Mouse (Mus musculus) embryonic facial prominence, embryonic 15.5 days (tissue): Measurements from ENCODE around the gene Qrfp. TPM values are rescaled to one million over a fixed set of nuclear protein-coding genes. Genes with fewer than 3 reads are reported as not detected.

Source experiments
- ATAC-seq: fragments of 200-750 bp; cut with Nextera tagmentation; 2 replicates; pipeline ENCODE4 v1.8.0; 2017; ENCODE audit warnings: low read depth, moderate TSS enrichment; ENCODE audit not compliant: insufficient number of reproducible peaks, low FRiP score, low TSS enrichment
- H3K27ac ChIP-seq: fragments of 300-500 bp; sonication (generic); replicated peaks from 2 replicates; pipeline ENCODE4 v1.5.1; 2015; ENCODE audit warnings: mild to moderate bottlenecking, inconsistent platforms
- H3K27me3 ChIP-seq: fragments of 300-500 bp; sonication (generic); 2 replicates; pipeline ENCODE4 v1.6.1; 2015; ENCODE audit warnings: inconsistent platforms
- H3K36me3 ChIP-seq: fragments of 300-500 bp; sonication (generic); 2 replicates; pipeline ENCODE4 v1.6.1; 2015; ENCODE audit warnings: mild to moderate bottlenecking, inconsistent platforms
- H3K4me1 ChIP-seq: fragments of 300-500 bp; sonication (generic); 2 replicates; pipeline ENCODE4 v1.6.1; 2015; ENCODE audit warnings: inconsistent platforms
- H3K4me2 ChIP-seq: fragments of 300-500 bp; sonication (generic); replicated peaks from 2 replicates; pipeline ENCODE4 v1.6.1; 2015; ENCODE audit warnings: mild to moderate bottlenecking, inconsistent platforms
- H3K4me3 ChIP-seq: fragments of 300-500 bp; sonication (generic); replicated peaks from 2 replicates; pipeline ENCODE4 v1.5.1; 2015; ENCODE audit warnings: mild to moderate bottlenecking, inconsistent platforms
- H3K9ac ChIP-seq: fragments of 300-500 bp; sonication (generic); 2 replicates; pipeline ENCODE4 v1.6.1; 2015; ENCODE audit warnings: inconsistent platforms
- H3K9me3 ChIP-seq: fragments of 300-500 bp; sonication (generic); replicated peaks from 2 replicates; pipeline ENCODE4 v1.6.1; 2016; ENCODE audit warnings: inconsistent platforms
- polyA plus RNA-seq: library from polyadenylated mRNA; unstranded; fragments of >200 nt; fragmentation: Nextera tagmentation; extraction: Ambion mirVana; gene quantifications from 2 replicates; pipeline ENCODE4 v1.2.1, GENCODE M21; 2015

Gene Qrfp
- polyA plus RNA-seq, 1 experiment from 2014 or later, result 0.07 TPM

- Histone ChIP-seq H3K4me1 (peaks cover 17% of the 10 kb centered on the region), H3K9me3 (no peaks in the 10 kb centered on the region), H3K36me3 (no peaks in the 10 kb centered on the region), H3K27ac (no peak overlapping the region), H3K27me3 (no peaks in the 10 kb centered on the region), H3K9ac (no peak overlapping the region), H3K4me2 (no peak overlapping the region), H3K4me3 (no peak overlapping the region)
- no peak for ATAC-seq
Observed at GRCm38 (mm10) chr2:31757472-31757871, 52.9 kb downstream of the Qrfp start.

Other genes starting within 250 kb of the Qrfp start
- 74.1 and 83.0 TPM in 2 replicates for gene Fubp3, start 237.9 kb downstream of the Qrfp start, polyA plus RNA-seq
- 0.08 and 0.19 TPM in 2 replicates for gene Prdm12, start 170.5 kb downstream of the Qrfp start, polyA plus RNA-seq
- 61.8 and 64.0 TPM in 2 replicates for gene Exosc2, start 139.9 kb downstream of the Qrfp start, polyA plus RNA-seq
- 40.9 and 42.3 TPM in 2 replicates for gene Abl1, start 122.2 kb downstream of the Qrfp start, polyA plus RNA-seq
- gene Fibcd1, start 35.4 kb upstream of the Qrfp start, polyA plus RNA-seq, result 0.22 and 0.29 TPM in 2 replicates
- 6.1 and 7.2 TPM in 2 replicates for gene Lamc3, start 76.7 kb upstream of the Qrfp start, polyA plus RNA-seq
- 23.8 and 26.6 TPM in 2 replicates for gene Aif1l, start 139.6 kb upstream of the Qrfp start, polyA plus RNA-seq
- 77.4 and 86.8 TPM in 2 replicates for gene Nup214, start 163.9 kb upstream of the Qrfp start, polyA plus RNA-seq